Mouse (Mus musculus): ENCODE results near the gene Ptpn4.

- TF ChIP-seq CTCF (IDR thresholded peaks at IDR 0.05; ENCODE audit: control insufficient read depth, insufficient read depth, insufficient read length) = no peak
- TF ChIP-seq USF1 (IDR thresholded peaks at IDR 0.05; ENCODE audit: low read depth) = no peak
- TF ChIP-seq MYOD1 (IDR thresholded peaks at IDR 0.05; ENCODE audit: control insufficient read depth, insufficient read length, low read depth) = no peak
Measured at GRCm38 (mm10) chr1:119646356-119646755, 191.1 kb downstream of the Ptpn4 start.

Measured in C2C12 (cell line).